Mouse (Mus musculus): Measurements from ENCODE around the gene Crebrf.
A peak's percentile ranks its signal among the peaks of the same experiment; 100 is the strongest.

Gene Crebrf

GRCm38 (mm10) chr17:26715271-26715758, at the start of gene Crebrf:
Gene Crebrf (plus strand): TSS chr17:26715650.
- DNase-seq (ENCODE audit: low read depth): peak; percentile 98

- DNase-seq (ENCODE audit: low read depth): no peak
Observed at GRCm38 (mm10) chr17:26671268-26671667, 44.2 kb upstream of the Crebrf start.

- no peak for DNase-seq (ENCODE audit: low read depth)
Observed at GRCm38 (mm10) chr17:26675845-26676244, 39.6 kb upstream of the Crebrf start.

GRCm38 (mm10) chr17:26676252-26676615, 39.2 kb upstream of the Crebrf start:
- DNase-seq (ENCODE audit: low read depth): peak; percentile 97

- peak; percentile 84 for DNase-seq (ENCODE audit: low read depth)
Observed at GRCm38 (mm10) chr17:26676616-26677376, 38.7 kb upstream of the Crebrf start.

- no peak for DNase-seq (ENCODE audit: low read depth)
Observed at GRCm38 (mm10) chr17:26677711-26678637, 37.5 kb upstream of the Crebrf start.

- DNase-seq (ENCODE audit: low read depth): no peak
Observed at GRCm38 (mm10) chr17:26681276-26681675, 34.2 kb upstream of the Crebrf start.

GRCm38 (mm10) chr17:26686334-26687000, 29.0 kb upstream of the Crebrf start:
- no peak for DNase-seq (ENCODE audit: low read depth)

GRCm38 (mm10) chr17:26688795-26689735, 26.4 kb upstream of the Crebrf start:
- no peak for DNase-seq (ENCODE audit: low read depth)

GRCm38 (mm10) chr17:26689810-26690209, 25.6 kb upstream of the Crebrf start:
- DNase-seq (ENCODE audit: low read depth): no peak

GRCm38 (mm10) chr17:26690236-26690635, 25.2 kb upstream of the Crebrf start:
- no peak for DNase-seq (ENCODE audit: low read depth)

GRCm38 (mm10) chr17:26691110-26691509, 24.3 kb upstream of the Crebrf start:
- no peak for DNase-seq (ENCODE audit: low read depth)

- no peak for DNase-seq (ENCODE audit: low read depth)
Observed at GRCm38 (mm10) chr17:26693424-26693823, 22.0 kb upstream of the Crebrf start.

- DNase-seq (ENCODE audit: low read depth): no peak
Observed at GRCm38 (mm10) chr17:26694171-26694570, 21.3 kb upstream of the Crebrf start.

- no peak for DNase-seq (ENCODE audit: low read depth)
Observed at GRCm38 (mm10) chr17:26695193-26695592, 20.3 kb upstream of the Crebrf start.

GRCm38 (mm10) chr17:26698846-26699245, 16.6 kb upstream of the Crebrf start:
- peak; percentile 62 for DNase-seq (ENCODE audit: low read depth)

GRCm38 (mm10) chr17:26699819-26700616, 15.4 kb upstream of the Crebrf start:
- DNase-seq (ENCODE audit: low read depth): no peak

- no peak for DNase-seq (ENCODE audit: low read depth)
Observed at GRCm38 (mm10) chr17:26701565-26701964, 13.9 kb upstream of the Crebrf start.

- DNase-seq (ENCODE audit: low read depth): no peak
Observed at GRCm38 (mm10) chr17:26702621-26703020, 12.8 kb upstream of the Crebrf start.

GRCm38 (mm10) chr17:26703671-26704070, 11.8 kb upstream of the Crebrf start:
- no peak for DNase-seq (ENCODE audit: low read depth)
